Mouse (Mus musculus): Measurements from ENCODE around the gene Ppp4r4. TPM values are rescaled to one million over a fixed set of nuclear protein-coding genes. Genes with fewer than 3 reads are reported as not detected.
"Not testable (repeated sequence)": the region's sequence is repeated elsewhere in the genome, so short reads cannot be mapped to it uniquely, and the experiment has no call there.

Ppp4r4 gene
- total RNA-seq, 2 experiments from 2014 or later = not detected

- no peak for ATAC-seq (replicated peaks; ENCODE audit: low FRiP score, poor library complexity, severe bottlenecking)
Measured at GRCm38 (mm10) chr12:103615734-103616133, 83.7 kb downstream of the Ppp4r4 start.

- no peak for ATAC-seq (replicated peaks; ENCODE audit: low FRiP score, poor library complexity, severe bottlenecking)
Measured at GRCm38 (mm10) chr12:103616860-103617261, 84.8 kb downstream of the Ppp4r4 start.

- no peak for ATAC-seq (replicated peaks; ENCODE audit: low FRiP score, poor library complexity, severe bottlenecking)
Measured at GRCm38 (mm10) chr12:103631203-103631612, 99.1 kb downstream of the Ppp4r4 start, which contains the start of gene Serpina10. TSS of gene Serpina10 (minus strand) at chr12:103631444.

GRCm38 (mm10) chr12:103634430-103634829, 102.3 kb downstream of the Ppp4r4 start:
- ATAC-seq (replicated peaks; ENCODE audit: low FRiP score, poor library complexity, severe bottlenecking) = no peak

- no peak for ATAC-seq (replicated peaks; ENCODE audit: low FRiP score, poor library complexity, severe bottlenecking)
Measured at GRCm38 (mm10) chr12:103635846-103636245, 103.8 kb downstream of the Ppp4r4 start.

GRCm38 (mm10) chr12:103643336-103643735, 111.3 kb downstream of the Ppp4r4 start:
- ATAC-seq (replicated peaks; ENCODE audit: low FRiP score, poor library complexity, severe bottlenecking) = no peak

- no peak for ATAC-seq (replicated peaks; ENCODE audit: low FRiP score, poor library complexity, severe bottlenecking)
Measured at GRCm38 (mm10) chr12:103643818-103644217, 111.7 kb downstream of the Ppp4r4 start.

GRCm38 (mm10) chr12:103644601-103645000, 112.5 kb downstream of the Ppp4r4 start:
- no peak for ATAC-seq (replicated peaks; ENCODE audit: low FRiP score, poor library complexity, severe bottlenecking)

- no peak for ATAC-seq (replicated peaks; ENCODE audit: low FRiP score, poor library complexity, severe bottlenecking)
Measured at GRCm38 (mm10) chr12:103646314-103646713, 114.2 kb downstream of the Ppp4r4 start.

GRCm38 (mm10) chr12:103653836-103654235, 121.8 kb downstream of the Ppp4r4 start:
- ATAC-seq (replicated peaks; ENCODE audit: low FRiP score, poor library complexity, severe bottlenecking) = no peak

GRCm38 (mm10) chr12:103655123-103656044, 123.3 kb downstream of the Ppp4r4 start:
- ATAC-seq (replicated peaks; ENCODE audit: low FRiP score, poor library complexity, severe bottlenecking) = no peak

GRCm38 (mm10) chr12:103656848-103657626, 125.0 kb downstream of the Ppp4r4 start, which contains the start of gene Serpina6:
TSS of gene Serpina6 (minus strand) at chr12:103657212.
- no peak for ATAC-seq (replicated peaks; ENCODE audit: low FRiP score, poor library complexity, severe bottlenecking)

- ATAC-seq (replicated peaks; ENCODE audit: low FRiP score, poor library complexity, severe bottlenecking) = no peak
Measured at GRCm38 (mm10) chr12:103657991-103658390, 125.9 kb downstream of the Ppp4r4 start.

- ATAC-seq (replicated peaks; ENCODE audit: low FRiP score, poor library complexity, severe bottlenecking) = no peak
Measured at GRCm38 (mm10) chr12:103659171-103659570, 127.1 kb downstream of the Ppp4r4 start.

GRCm38 (mm10) chr12:103660076-103660475, 128.0 kb downstream of the Ppp4r4 start:
- no peak for ATAC-seq (replicated peaks; ENCODE audit: low FRiP score, poor library complexity, severe bottlenecking)

GRCm38 (mm10) chr12:103662053-103662452, 130.0 kb downstream of the Ppp4r4 start:
- not testable (repeated sequence) for ATAC-seq (replicated peaks; ENCODE audit: low FRiP score, poor library complexity, severe bottlenecking)

Other genes starting within 250 kb of the Ppp4r4 start
- gene Fam181a, start 221.3 kb upstream of the Ppp4r4 start, total RNA-seq (2015; ENCODE audit: low replicate concordance) = not detected in 2 replicates
- not detected in 2 replicates for gene Fam181a, start 221.3 kb upstream of the Ppp4r4 start, total RNA-seq (2017; ENCODE audit: low replicate concordance)
- 1.7 and 2.9 TPM in 2 replicates for gene Asb2, start 176.3 kb upstream of the Ppp4r4 start, total RNA-seq (2015; ENCODE audit: low replicate concordance)
- 0.64 and 4.6 TPM in 2 replicates for gene Asb2, start 176.3 kb upstream of the Ppp4r4 start, total RNA-seq (2017; ENCODE audit: low replicate concordance)
- 28.1 and 45.4 TPM in 2 replicates for gene Otub2, start 143.6 kb upstream of the Ppp4r4 start, total RNA-seq (2015; ENCODE audit: low replicate concordance)
- 18.9 and 25.4 TPM in 2 replicates for gene Otub2, start 143.6 kb upstream of the Ppp4r4 start, total RNA-seq (2017; ENCODE audit: low replicate concordance)
- 3.8 TPM in 1 of 2 replicates, not detected in the other for gene 9330161L09Rik, start 124.5 kb upstream of the Ppp4r4 start, total RNA-seq (2015; ENCODE audit: low replicate concordance)
- gene 9330161L09Rik, start 124.5 kb upstream of the Ppp4r4 start, total RNA-seq (2017; ENCODE audit: low replicate concordance) = 3.4 TPM in 1 of 2 replicates, not detected in the other
- 41.9 and 51.5 TPM in 2 replicates for gene Ddx24, start 106.5 kb upstream of the Ppp4r4 start, total RNA-seq (2015; ENCODE audit: low replicate concordance)
- gene Ddx24, start 106.5 kb upstream of the Ppp4r4 start, total RNA-seq (2017; ENCODE audit: low replicate concordance) = 61.6 and 62.0 TPM in 2 replicates
- 129 and 139 TPM in 2 replicates for gene Ifi27, start 98.1 kb upstream of the Ppp4r4 start, total RNA-seq (2015; ENCODE audit: low replicate concordance)
- gene Ifi27, start 98.1 kb upstream of the Ppp4r4 start, total RNA-seq (2017; ENCODE audit: low replicate concordance) = 33.1 and 75.9 TPM in 2 replicates
- 28.1 and 33.5 TPM in 2 replicates for gene Ifi27l2a, start 88.6 kb upstream of the Ppp4r4 start, total RNA-seq (2015; ENCODE audit: low replicate concordance)
- gene Ifi27l2a, start 88.6 kb upstream of the Ppp4r4 start, total RNA-seq (2017; ENCODE audit: low replicate concordance) = 16.0 and 20.4 TPM in 2 replicates
- gene Ifi27l2b, start 75.1 kb upstream of the Ppp4r4 start, total RNA-seq (2015; ENCODE audit: low replicate concordance) = not detected in 2 replicates
- not detected in 2 replicates for gene Ifi27l2b, start 75.1 kb upstream of the Ppp4r4 start, total RNA-seq (2017; ENCODE audit: low replicate concordance)
- not detected in 2 replicates for gene Serpina10, start 99.2 kb downstream of the Ppp4r4 start, total RNA-seq (2015; ENCODE audit: low replicate concordance)
- not detected in 2 replicates for gene Serpina10, start 99.2 kb downstream of the Ppp4r4 start, total RNA-seq (2017; ENCODE audit: low replicate concordance)
- not detected in 2 replicates for gene Serpina6, start 124.9 kb downstream of the Ppp4r4 start, total RNA-seq (2015; ENCODE audit: low replicate concordance)
- gene Serpina6, start 124.9 kb downstream of the Ppp4r4 start, total RNA-seq (2017; ENCODE audit: low replicate concordance) = not detected in 2 replicates
- not detected in 2 replicates for gene Serpina16, start 143.9 kb downstream of the Ppp4r4 start, total RNA-seq (2015; ENCODE audit: low replicate concordance)
- not detected in 2 replicates for gene Serpina16, start 143.9 kb downstream of the Ppp4r4 start, total RNA-seq (2017; ENCODE audit: low replicate concordance)
- not detected in 2 replicates for gene Serpina1f, start 163.2 kb downstream of the Ppp4r4 start, total RNA-seq (2015; ENCODE audit: low replicate concordance)
- gene Serpina1f, start 163.2 kb downstream of the Ppp4r4 start, total RNA-seq (2017; ENCODE audit: low replicate concordance) = not detected in 2 replicates
- gene Serpina1d, start 241.3 kb downstream of the Ppp4r4 start, total RNA-seq (2015; ENCODE audit: low replicate concordance) = not detected in 2 replicates
- gene Serpina1d, start 241.3 kb downstream of the Ppp4r4 start, total RNA-seq (2017; ENCODE audit: low replicate concordance) = not detected in 2 replicates

Measured in erythroid progenitor cell, adult 5-6 weeks (primary cell).